Mouse (Mus musculus): ENCODE measurements around the gene Lyzl4.

DNA sequence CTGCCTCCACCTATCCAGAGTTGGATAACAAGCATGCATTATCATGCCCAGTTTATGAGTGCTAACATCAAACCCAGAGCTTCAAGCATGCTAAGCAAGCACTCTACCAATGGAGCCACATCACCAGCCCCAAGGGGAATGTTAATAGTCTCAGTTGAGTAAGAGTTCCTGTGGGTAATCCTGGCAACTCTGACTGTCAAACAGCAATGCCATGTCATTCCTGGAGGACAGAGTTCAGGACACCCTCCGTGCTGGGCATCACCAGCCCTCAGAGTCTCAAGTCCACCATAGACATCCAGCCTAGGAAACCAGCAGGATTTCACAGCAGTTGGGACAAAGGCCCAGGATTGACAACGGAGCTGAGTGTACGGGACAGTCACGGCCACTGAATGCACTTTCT is 18.7 kb downstream of the Lyzl4 start:
- no peak for TF ChIP-seq CHD2 (IDR thresholded peaks at IDR 0.05; ENCODE audit: low read length)
- no peak for TF ChIP-seq MXI1 (IDR thresholded peaks at IDR 0.05; ENCODE audit: low read depth, low read length)
